Comparison of ENCODE assay signal across 8 mouse cellular contexts in the genomic region with DNA sequence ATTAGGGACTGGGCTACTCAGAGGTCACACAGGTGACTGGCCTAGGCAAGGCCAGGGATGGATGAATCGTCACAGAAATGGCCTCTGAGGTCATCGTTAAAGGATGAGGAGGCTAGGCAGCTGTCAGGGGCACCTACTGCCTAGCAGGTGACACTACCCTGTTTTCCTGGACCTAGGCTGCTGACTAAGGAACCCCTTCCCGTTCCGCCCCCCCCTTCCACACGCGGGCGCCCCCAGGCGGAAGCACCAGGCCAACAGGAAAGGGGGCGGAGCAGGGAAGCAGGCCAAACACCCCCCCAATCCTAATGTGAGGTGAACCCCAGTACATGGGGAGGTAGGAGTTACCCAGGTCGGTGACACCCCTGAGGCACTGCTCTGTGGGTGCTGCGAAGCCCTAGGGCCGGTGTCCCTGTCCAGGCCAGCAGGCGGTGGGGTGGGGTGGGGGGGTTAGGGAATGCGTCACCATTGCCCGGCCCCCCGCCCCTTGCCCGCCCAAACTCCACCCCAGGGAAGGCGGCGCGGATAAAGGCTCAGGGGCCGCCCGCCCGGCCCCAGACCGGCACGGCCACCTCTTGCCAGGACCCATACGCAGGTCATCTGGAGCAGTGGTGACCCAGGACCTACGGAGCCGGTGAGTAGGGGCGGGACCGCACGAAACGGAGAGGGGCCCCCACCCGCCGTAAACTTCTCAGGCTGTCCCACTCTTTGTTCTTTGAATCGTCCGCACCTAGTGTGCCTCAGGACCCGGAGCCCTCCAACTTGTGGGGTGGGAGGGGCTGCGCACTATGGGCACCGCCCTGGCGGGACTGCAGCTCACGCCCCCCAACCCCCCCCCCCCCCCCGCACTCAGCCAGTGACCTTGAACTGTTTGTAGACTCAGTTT. TPM values are rescaled to one million over a fixed set of nuclear protein-coding genes. Genes with fewer than 3 reads are reported as not detected.
DNase-seq lines count a peak whose midpoint lies in the region; ATAC-seq lines count a peak whose summit lies in the region.

TSS of gene Midn (plus strand) at position 554 of the 883 bp plus-strand sequence.

- WGBS in heart, embryonic 16.5 days = under 1% methylated on average over 39 of the region's 42 CpGs
- WGBS in liver, embryonic 15.5 days (ENCODE audit: insufficient replicate concordance) = under 1% methylated on average over 38 of the region's 42 CpGs

- DNase-seq in CD4-positive helper T cell, adult 2 months (ENCODE audit: low read depth, low spot score) = peak; percentile 84
- DNase-seq in adrenal gland, postnatal 36 days = peak; percentile 93
- DNase-seq in kidney, postnatal 14 days = peak; percentile 93
- peak; percentile 93 for DNase-seq in neural tube, embryonic 10.5 days (ENCODE audit: extremely low spot score, low spot score)
- peak; percentile 63 to 75 for DNase-seq in thymus, adult 18-20 months

- peaks cover 54% of the 10 kb centered on the region for H3K4me1 ChIP-seq in heart, embryonic 16.5 days (ENCODE audit: control insufficient read depth, insufficient read depth, low read length)
- peaks cover 88% of the 10 kb centered on the region for H3K4me1 ChIP-seq in liver, embryonic 15.5 days (replicated peaks)

- peaks cover 38% of the 10 kb centered on the region for H3K36me3 ChIP-seq in heart, embryonic 16.5 days (ENCODE audit: control insufficient read depth, insufficient read depth)
- peaks cover 62% of the 10 kb centered on the region for H3K36me3 ChIP-seq in liver, embryonic 15.5 days (replicated peaks)

- H3K9ac ChIP-seq in heart, embryonic 16.5 days (ENCODE audit: low read length) = peak within 1 kb of the TSS; percentile 96
- peak within 1 kb of the TSS; percentile 87 for H3K9ac ChIP-seq in liver, embryonic 15.5 days

- H3K27me3 ChIP-seq in heart, embryonic 16.5 days (ENCODE audit: control insufficient read depth, insufficient read depth, low read length) = no peaks in the 10 kb centered on the region
- no peaks in the 10 kb centered on the region for H3K27me3 ChIP-seq in liver, embryonic 15.5 days

- H3K9me3 ChIP-seq in heart, embryonic 16.5 days (replicated peaks; ENCODE audit: control insufficient read depth, low read length) = no peaks in the 10 kb centered on the region
- H3K9me3 ChIP-seq in liver, embryonic 15.5 days (replicated peaks) = no peaks in the 10 kb centered on the region

- H3K27ac ChIP-seq in heart, embryonic 16.5 days (ENCODE audit: low read length) = peak within 1 kb of the TSS; percentile 100
- peak within 1 kb of the TSS; percentile 96 for H3K27ac ChIP-seq in liver, embryonic 15.5 days (replicated peaks)

- H3K4me3 ChIP-seq in heart, embryonic 16.5 days (ENCODE audit: low read length) = peak within 1 kb of the TSS; percentile 92
- peak within 1 kb of the TSS; percentile 70 for H3K4me3 ChIP-seq in liver, embryonic 15.5 days (replicated peaks)

- peak within 1 kb of the TSS; percentile 91 for H3K4me2 ChIP-seq in heart, embryonic 16.5 days (ENCODE audit: low read depth, low read length)
- peak within 1 kb of the TSS; percentile 96 for H3K4me2 ChIP-seq in liver, embryonic 15.5 days

- 0 out of 2 replicates have a peak, but pooled peaks have one; percentile 1 for ATAC-seq in erythroid progenitor cell, adult 5-6 weeks (replicated peaks; ENCODE audit: low FRiP score, poor library complexity, severe bottlenecking)
- ATAC-seq in heart, embryonic 16.5 days (replicated peaks; ENCODE audit: extremely low read depth, insufficient read depth, low FRiP score) = peak; percentile 41
- ATAC-seq in liver, embryonic 15.5 days (ENCODE audit: insufficient read depth) = peak; percentile 38

RNA-seq across cellular contexts. Expression of gene Midn, which starts in this region (rescaled TPM):
- 100 to 1,000 TPM; 104 to 188 TPM for total RNA-seq in adrenal gland, postnatal 36 days (2021)
- total RNA-seq in erythroid progenitor cell, adult 5-6 weeks (2015; ENCODE audit: low replicate concordance) = 20.1 and 23.8 TPM in 2 replicates
- total RNA-seq in erythroid progenitor cell, adult 5-6 weeks (2017; ENCODE audit: low replicate concordance) = 12.5 and 18.2 TPM in 2 replicates
- polyA plus RNA-seq in heart, embryonic 16.5 days (2015; fragmentation: Nextera tagmentation; extraction: Ambion mirVana) = 10.3 and 13.0 TPM in 2 replicates
- 2.9 and 3.1 TPM in 2 replicates for polyA plus RNA-seq in liver, embryonic 15.5 days (2015; fragmentation: Nextera tagmentation; extraction: Ambion mirVana)

Comparison
In these comparisons a context has a peak if more than half of its experiments do, and no peak if none do; other contexts are left out.
1. Peak in every context shown above with its lines: DNase-seq, ATAC-seq, H3K4me3 ChIP-seq and H3K27ac ChIP-seq.
2. RNA of gene Midn (total RNA-seq): 104 to 188 TPM in adrenal gland, postnatal 36 days; 12.5 to 23.8 TPM in erythroid progenitor cell, adult 5-6 weeks; every median in the first group is over 4 times any median in the second.